Mouse (Mus musculus): ENCODE data around the gene Arrdc2. TPM values are rescaled to one million over a fixed set of nuclear protein-coding genes. Genes with fewer than 3 reads are reported as not detected.

Arrdc2 gene
- polyA plus RNA-seq, 1 experiment = 30.6 TPM

DNA sequence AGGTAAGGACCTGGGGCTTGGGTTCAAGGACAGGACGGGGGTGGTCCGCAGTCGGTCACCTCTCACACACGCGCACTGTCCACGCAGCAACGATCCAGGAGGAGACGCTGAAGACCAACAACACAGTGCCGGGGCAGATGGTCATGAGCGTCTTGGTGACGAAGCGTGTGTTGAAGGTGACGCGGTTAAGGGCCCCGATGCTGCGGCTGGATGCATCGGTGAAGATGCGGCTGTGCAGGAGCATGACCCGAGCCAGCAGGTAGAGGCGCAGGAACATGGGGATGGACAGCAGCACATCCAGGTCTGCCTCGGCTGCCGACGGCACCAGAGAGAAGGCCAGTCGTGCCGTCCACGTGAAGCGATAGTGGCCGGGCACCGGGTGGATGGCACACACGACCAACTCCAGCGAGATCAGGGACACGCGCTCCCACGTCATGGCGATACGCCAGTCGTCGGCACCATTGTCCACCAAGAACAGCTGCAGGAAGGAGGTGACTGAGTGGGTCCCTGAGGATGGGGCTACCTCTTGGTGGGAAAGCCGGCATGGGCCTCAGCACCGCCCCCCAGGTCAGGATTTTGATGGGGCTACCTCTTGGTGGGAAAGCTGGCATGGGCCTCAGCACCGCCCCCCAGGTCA lies 13.2 kb upstream of the Arrdc2 start:
- Histone ChIP-seq H3K27me3 (replicated peaks) (peaks cover 95% of the 10 kb centered on the region), H3K4me1 (peaks cover 45% of the 10 kb centered on the region), H3K4me3 (replicated peaks) (no peak overlapping the region), H3K36me3 (replicated peaks; ENCODE audit: low read length) (no peaks in the 10 kb centered on the region), H3K9me3 (no peaks in the 10 kb centered on the region)
- TF ChIP-seq GATA1 (IDR thresholded peaks at IDR 0.05; ENCODE audit: borderline replicate concordance, low read length) (no peak), FLI1 (IDR thresholded peaks at IDR 0.05; ENCODE audit: low read length) (no peak)

- no peaks in the 10 kb centered on the region for H3K36me3 ChIP-seq (replicated peaks; ENCODE audit: low read length)
- no peak for TF ChIP-seq GATA1 (IDR thresholded peaks at IDR 0.05; ENCODE audit: borderline replicate concordance, low read length)
- TF ChIP-seq FLI1 (IDR thresholded peaks at IDR 0.05; ENCODE audit: low read length) = no peak
- H3K4me1 ChIP-seq = peaks cover 39% of the 10 kb centered on the region
- H3K9me3 ChIP-seq = no peaks in the 10 kb centered on the region
- H3K4me3 ChIP-seq (replicated peaks) = no peak overlapping the region
- peaks cover 93% of the 10 kb centered on the region for H3K27me3 ChIP-seq (replicated peaks)
These were observed 12.3 kb upstream of the Arrdc2 start for GRCm38 (mm10) chr8:70851837-70852236.

GRCm38 (mm10) chr8:70850947-70851346 lies 11.4 kb upstream of the Arrdc2 start:
- no peaks in the 10 kb centered on the region for H3K9me3 ChIP-seq
- peaks cover 35% of the 10 kb centered on the region for H3K4me1 ChIP-seq
- H3K27me3 ChIP-seq (replicated peaks) = peaks cover 93% of the 10 kb centered on the region
- no peak overlapping the region for H3K4me3 ChIP-seq (replicated peaks)
- no peak for TF ChIP-seq FLI1 (IDR thresholded peaks at IDR 0.05; ENCODE audit: low read length)
- no peak for TF ChIP-seq GATA1 (IDR thresholded peaks at IDR 0.05; ENCODE audit: borderline replicate concordance, low read length)
- no peaks in the 10 kb centered on the region for H3K36me3 ChIP-seq (replicated peaks; ENCODE audit: low read length)

DNA sequence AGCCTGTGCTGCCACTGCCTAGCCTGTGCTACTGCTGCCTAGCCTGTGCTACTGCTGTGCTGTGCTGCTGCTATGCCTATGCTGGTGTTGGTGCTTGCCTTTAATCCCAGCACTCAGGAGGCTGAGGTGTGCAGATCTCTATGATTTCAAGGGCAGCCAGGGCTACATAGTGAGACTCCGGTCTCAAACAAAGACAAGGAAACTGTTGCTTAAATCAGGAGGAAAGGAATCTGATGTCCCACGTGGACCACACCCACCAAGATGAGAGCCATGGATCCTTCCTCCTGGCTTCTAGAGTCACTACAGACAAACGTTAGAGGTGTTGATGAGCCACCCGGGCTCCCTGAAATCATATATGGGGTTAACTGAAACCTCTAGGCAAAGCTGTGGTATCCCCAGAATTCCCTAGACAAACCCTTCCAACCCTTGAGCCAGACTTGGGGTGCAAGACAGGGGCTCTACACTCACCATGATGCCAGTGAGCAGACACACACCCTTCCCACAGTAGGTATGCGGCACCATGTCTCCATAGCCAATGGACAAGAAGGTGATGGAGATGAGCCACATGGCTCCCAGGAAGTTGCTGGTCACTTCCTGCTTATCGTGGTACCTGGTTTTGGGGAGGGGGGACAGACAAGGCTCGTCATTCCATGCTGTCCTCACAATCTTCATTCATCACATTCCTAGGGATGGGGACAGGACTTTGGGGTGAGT lies 10.8 kb upstream of the Arrdc2 start:
- Histone ChIP-seq H3K4me1 (peaks cover 29% of the 10 kb centered on the region), H3K27me3 (replicated peaks) (peaks cover 87% of the 10 kb centered on the region), H3K4me3 (replicated peaks) (peak overlapping the region; percentile 44), H3K9me3 (no peaks in the 10 kb centered on the region), H3K36me3 (replicated peaks; ENCODE audit: low read length) (no peaks in the 10 kb centered on the region)
- TF ChIP-seq FLI1 (IDR thresholded peaks at IDR 0.05; ENCODE audit: low read length) (no peak), GATA1 (IDR thresholded peaks at IDR 0.05; ENCODE audit: borderline replicate concordance, low read length) (no peak)

DNA sequence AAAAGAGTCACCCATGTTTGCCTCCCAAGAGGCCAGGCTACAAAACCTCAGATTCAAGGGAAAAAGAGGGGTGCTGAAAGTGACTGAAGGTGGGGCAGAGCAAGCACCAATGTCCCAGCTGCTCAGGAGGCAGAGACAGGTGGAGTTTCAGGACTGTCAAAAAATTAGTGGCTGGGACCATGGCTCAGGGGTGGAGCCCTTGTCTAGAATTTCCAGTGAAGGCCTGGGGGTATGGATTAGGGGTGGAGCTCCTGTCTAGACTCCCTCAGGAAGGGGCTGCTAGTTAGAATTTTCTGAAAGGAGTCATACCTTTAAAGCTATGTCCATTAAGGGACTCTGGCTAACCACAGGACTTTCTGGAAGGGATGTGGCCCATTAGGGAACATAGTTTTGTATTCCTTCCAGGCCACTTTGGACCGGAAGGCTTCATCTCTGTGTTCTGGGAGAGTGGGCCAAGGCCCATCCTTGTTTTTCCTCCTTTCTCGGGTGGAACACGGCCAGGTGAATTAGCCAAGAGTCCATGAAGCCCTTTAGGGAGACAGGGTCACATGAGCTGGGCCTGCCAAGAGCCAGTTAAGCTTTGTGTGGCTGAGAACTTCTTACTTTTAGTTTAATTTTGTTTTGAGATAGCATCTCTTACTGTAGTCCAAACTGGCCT lies 9.9 kb upstream of the Arrdc2 start:
- H3K9me3 ChIP-seq = no peaks in the 10 kb centered on the region
- H3K27me3 ChIP-seq (replicated peaks) = peaks cover 81% of the 10 kb centered on the region
- H3K4me1 ChIP-seq = peaks cover 26% of the 10 kb centered on the region
- TF ChIP-seq GATA1 (IDR thresholded peaks at IDR 0.05; ENCODE audit: borderline replicate concordance, low read length) (no peak), FLI1 (IDR thresholded peaks at IDR 0.05; ENCODE audit: low read length) (no peak)
- no peaks in the 10 kb centered on the region for H3K36me3 ChIP-seq (replicated peaks; ENCODE audit: low read length)
- no peak overlapping the region for H3K4me3 ChIP-seq (replicated peaks)

GRCm38 (mm10) chr8:70846371-70847154 lies 7.0 kb upstream of the Arrdc2 start:
- no peak for TF ChIP-seq GATA1 (IDR thresholded peaks at IDR 0.05; ENCODE audit: borderline replicate concordance, low read length)
- no peak for TF ChIP-seq FLI1 (IDR thresholded peaks at IDR 0.05; ENCODE audit: low read length)
- Histone ChIP-seq H3K9me3 (no peaks in the 10 kb centered on the region), H3K36me3 (replicated peaks; ENCODE audit: low read length) (no peaks in the 10 kb centered on the region), H3K4me3 (replicated peaks) (no peak overlapping the region), H3K27me3 (replicated peaks) (peaks cover 62% of the 10 kb centered on the region), H3K4me1 (peaks cover 20% of the 10 kb centered on the region)

DNA sequence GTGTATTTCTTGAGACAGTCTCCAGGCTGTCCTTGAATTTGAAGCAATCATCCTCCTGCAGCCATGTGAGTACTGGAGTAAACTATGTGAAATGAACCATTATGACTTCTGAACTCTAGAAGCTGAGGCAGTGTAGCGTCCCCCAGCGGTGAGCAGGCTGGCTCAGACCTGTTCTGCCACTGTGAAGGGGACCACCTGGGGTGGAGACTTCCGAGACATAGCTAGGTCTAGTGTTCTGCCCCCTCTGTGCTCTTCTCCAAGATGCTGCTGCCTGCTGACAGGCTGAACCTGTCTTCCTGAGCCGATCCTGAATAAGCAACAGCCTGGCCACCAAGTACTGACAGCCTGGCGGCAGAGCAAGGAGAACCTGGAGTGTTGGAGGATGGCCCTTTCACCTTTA lies 5.6 kb upstream of the Arrdc2 start:
- Histone ChIP-seq H3K27me3 (replicated peaks) (peaks cover 47% of the 10 kb centered on the region), H3K4me3 (replicated peaks) (no peak overlapping the region), H3K9me3 (no peaks in the 10 kb centered on the region), H3K36me3 (replicated peaks; ENCODE audit: low read length) (no peaks in the 10 kb centered on the region), H3K4me1 (peaks cover 32% of the 10 kb centered on the region)
- TF ChIP-seq FLI1 (IDR thresholded peaks at IDR 0.05; ENCODE audit: low read length) (no peak), GATA1 (IDR thresholded peaks at IDR 0.05; ENCODE audit: borderline replicate concordance, low read length) (no peak)

DNA sequence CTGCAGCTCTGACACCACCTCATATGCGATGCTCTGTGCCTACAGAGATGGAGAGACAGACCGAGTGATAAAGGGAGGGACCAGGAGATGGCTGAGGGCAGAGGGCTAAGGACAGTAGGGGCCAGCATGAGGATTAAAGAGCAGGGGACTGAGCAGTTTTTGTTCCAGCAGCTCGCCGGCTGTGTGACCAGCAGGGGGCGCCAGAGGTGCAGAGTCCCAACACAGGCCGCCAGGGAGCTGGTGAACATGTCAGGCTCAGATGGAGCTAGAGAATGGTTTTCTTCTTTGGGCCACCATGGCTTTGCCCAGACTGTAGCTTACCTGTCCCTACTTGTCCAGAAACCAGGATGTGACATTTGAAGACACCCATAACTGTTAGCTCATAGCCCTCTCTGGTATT lies 5.0 kb upstream of the Arrdc2 start:
- TF ChIP-seq FLI1 (IDR thresholded peaks at IDR 0.05; ENCODE audit: low read length) (no peak), GATA1 (IDR thresholded peaks at IDR 0.05; ENCODE audit: borderline replicate concordance, low read length) (no peak)
- no peaks in the 10 kb centered on the region for H3K9me3 ChIP-seq
- peaks cover 42% of the 10 kb centered on the region for H3K27me3 ChIP-seq (replicated peaks)
- no peaks in the 10 kb centered on the region for H3K36me3 ChIP-seq (replicated peaks; ENCODE audit: low read length)
- peak overlapping the region; percentile 11 for H3K4me3 ChIP-seq (replicated peaks)
- peaks cover 34% of the 10 kb centered on the region for H3K4me1 ChIP-seq

DNA sequence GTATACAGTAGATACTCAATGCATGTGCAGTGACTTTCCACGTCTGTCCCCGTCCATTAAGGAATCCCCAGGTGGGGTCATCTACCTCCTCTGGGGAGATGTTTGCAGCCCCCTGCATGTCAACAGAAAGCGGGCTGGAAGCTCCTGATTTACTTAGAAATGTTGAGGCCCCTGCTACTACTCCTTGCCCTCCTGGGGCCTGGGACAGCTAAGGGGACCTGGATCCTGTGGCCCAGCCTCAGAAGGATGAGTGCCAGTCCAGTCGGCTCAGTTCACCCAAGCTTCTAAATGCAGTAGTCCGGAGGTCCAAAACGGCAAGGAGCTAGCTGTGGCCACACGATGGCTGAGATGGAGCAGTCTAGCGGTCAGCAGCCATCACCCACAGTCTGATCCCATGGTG lies 4.4 kb upstream of the Arrdc2 start:
- peaks cover 34% of the 10 kb centered on the region for H3K4me1 ChIP-seq
- H3K36me3 ChIP-seq (replicated peaks; ENCODE audit: low read length) = no peaks in the 10 kb centered on the region
- no peak for TF ChIP-seq FLI1 (IDR thresholded peaks at IDR 0.05; ENCODE audit: low read length)
- no peak for TF ChIP-seq GATA1 (IDR thresholded peaks at IDR 0.05; ENCODE audit: borderline replicate concordance, low read length)
- no peaks in the 10 kb centered on the region for H3K9me3 ChIP-seq
- no peak overlapping the region for H3K4me3 ChIP-seq (replicated peaks)
- H3K27me3 ChIP-seq (replicated peaks) = peaks cover 36% of the 10 kb centered on the region
